Mouse (Mus musculus) A20 (cell line): ENCODE data around the gene Hoxb3.

Experiments
- DNase-seq: peaks from one replicate; pipeline ENCODE4 v3.0.0-alpha.2; 2011; ENCODE audit warnings: low read depth, low spot score

The Hoxb3 gene

DNA sequence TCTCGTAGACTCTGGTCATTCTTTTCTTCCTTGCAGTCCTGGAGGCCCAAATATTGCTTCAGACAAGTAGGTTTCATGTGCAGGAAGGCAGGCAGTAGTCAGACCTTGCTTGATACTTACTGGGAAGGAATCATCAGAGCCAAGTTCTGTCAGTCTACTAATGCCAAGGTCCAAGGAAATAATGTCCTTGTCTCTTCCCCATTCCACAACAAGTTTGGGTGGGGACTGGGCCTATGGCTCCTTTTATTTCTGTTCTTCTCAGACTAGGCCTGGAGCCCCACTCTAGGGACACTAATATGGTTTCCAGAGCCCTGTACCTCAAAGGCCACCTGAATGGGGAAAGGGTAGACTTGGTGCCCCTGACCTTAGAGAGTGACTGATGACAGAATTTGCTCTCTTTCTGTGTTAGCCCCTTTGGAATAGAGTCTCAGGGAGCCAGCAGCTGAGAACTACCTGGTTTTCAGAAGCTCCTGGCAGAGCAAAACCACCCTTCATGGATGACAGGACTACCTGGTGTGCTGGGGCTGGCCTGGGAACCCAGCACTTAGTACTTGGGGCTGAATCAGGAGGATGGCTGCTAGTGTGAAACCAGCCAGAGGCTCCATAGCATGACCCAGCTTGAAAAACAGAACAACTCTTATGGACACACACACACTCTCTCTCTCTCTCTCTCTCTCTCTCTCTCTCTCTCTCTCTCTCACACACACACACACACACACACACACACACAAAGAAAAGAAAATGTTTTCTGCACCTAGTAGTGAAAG is 34.5 kb upstream of the Hoxb3 start:
- DNase-seq: peak; percentile 37

DNA sequence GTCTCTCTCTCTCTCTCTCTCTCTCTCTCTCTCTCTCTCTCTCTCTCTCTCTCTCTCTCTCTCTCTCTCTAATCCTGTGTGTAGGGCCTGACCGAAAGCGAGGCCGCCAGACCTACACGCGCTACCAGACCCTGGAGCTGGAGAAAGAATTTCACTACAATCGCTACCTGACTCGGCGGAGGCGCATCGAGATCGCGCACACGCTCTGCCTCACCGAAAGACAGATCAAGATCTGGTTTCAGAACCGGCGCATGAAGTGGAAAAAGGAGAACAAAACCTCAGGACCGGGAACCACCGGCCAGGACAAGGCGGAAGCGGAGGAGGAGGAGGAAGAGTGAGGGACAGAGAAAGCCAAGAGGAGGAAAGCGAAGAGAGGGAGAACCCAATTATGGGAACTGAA is 33.8 kb upstream of the Hoxb3 start:
- DNase-seq: no peak

DNA sequence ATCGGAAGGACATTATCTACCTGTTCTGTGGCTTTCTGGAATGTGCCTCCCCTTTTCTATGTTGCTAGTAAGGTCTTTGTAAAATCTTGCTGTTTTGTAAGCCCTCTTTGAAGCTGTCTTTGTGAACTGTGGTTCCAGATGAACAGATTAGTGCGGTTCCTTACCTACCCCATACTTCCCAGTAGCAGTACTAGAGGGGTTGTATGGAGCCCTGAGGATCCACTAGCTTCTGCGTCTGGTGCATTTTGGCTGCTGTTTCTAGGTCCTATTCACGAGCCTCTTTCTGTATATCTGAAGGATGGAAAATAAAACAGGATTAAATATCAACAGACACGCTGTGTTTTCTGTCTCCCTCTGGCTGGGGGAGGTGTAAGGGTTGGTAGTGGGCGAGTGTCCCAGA is 33.3 kb upstream of the Hoxb3 start:
- DNase-seq: peak; percentile 74

DNA sequence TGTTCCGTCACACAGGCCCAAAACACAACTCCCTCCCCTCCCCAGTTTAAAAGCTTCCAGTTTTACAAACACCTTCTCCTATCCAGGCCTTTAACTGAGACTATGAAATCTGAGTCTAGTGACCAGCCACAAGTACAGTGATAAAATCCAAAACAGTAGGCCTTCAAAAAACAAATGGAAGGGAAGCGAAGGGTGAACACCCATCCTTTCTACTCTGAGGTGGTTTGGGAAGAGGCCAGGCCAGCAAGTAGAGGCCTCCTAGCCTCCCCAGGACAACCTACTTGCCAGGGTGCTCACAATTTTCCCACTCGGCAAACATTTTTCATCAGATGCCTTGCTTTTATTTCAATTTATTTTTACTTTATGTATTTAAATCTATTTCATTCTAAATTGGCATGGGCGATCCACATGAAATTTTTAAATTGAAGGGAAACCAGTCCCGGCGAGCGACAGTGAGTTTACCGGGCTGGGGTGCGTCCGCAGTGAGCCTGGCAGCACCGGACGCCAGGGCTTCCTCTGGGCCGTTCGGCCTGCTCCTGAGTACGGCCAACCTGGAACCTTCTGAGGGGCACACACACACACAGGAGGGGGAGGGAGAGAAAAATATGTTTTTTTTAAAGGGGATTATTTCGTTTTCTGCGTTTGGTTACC is 32.3 kb upstream of the Hoxb3 start:
- DNase-seq: peak; percentile 73

DNA sequence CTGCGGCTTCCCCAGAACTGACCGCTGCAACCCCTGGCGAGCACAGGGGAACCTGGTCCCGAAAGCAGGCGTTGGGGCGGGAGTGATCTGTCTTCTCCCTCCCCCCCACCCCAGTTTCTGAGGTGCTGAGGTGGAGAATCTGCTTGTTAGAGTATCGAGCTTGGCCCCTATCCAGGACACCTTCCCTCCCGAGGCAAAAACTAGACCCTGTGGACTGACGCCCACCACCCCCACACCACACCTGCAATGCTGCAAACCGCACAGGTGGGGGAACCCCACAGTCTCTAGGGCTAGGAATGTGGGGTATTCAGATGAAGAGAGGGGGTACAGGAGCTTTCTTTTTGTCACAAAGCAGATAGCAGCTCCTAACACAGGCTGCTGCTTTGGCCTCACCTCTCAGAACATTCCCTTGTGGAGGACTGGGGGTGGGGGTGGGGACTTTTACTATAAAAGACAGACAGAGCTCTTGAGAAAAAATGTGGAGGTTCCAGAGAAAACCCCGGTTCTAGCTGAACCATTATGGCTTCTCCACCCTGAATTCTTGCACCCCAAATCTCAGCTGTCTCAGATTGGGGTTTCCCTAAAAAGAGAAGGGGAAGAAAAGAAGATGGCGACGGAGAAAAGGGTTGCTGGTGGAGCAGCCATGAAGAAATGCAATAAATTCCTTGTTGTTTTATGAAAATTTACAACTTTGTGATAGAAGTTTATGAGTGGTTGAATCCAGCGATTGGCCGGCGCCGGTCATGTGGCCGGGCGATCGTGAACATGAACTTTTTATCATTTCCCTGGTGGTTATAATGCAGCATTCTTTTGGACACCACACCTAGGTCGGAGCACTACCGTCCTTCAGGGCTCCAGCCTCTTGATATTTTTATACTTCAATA is 31.2 kb upstream of the Hoxb3 start, which contains the start of gene Hoxb6:
Gene Hoxb6 (plus strand): TSS at position 796 of the 884 bp plus-strand sequence.
- peak; percentile 88 for DNase-seq

DNA sequence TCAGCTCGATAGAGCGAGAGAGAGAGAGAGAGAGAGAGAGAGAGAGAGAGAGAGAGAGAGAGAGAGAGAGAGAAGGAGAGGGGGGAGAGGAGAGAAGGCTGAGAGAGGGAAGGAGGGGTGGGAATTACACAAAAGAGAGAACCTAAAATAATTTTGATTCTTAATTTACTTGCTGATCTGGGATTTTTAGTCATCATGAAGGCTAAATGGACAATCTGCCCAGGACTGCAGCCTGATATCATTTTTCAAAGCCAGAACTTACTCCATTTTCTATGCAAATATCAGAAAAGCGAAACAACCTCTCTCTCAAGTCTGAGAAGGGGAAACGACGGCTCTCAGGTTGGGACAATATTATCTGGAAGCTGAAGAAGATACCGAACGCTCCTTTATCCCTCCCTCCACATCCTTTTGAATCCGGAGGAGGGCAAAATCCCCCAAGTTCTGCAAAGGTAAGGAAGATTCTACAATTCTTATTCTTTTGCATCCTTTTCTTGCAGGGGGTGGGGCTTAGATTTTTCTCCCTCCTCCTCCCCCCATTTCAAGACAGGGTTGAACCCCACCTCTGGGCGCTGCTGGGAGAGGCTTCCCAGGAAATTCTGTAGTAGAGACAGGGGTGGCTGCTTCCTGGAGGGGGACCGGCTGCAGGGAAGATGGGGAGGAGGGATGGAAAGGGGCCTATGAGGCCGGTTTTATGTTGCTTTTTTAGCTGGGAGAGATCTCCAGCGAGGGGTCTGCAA is 30.4 kb upstream of the Hoxb3 start:
- peak; percentile 87 for DNase-seq

DNA sequence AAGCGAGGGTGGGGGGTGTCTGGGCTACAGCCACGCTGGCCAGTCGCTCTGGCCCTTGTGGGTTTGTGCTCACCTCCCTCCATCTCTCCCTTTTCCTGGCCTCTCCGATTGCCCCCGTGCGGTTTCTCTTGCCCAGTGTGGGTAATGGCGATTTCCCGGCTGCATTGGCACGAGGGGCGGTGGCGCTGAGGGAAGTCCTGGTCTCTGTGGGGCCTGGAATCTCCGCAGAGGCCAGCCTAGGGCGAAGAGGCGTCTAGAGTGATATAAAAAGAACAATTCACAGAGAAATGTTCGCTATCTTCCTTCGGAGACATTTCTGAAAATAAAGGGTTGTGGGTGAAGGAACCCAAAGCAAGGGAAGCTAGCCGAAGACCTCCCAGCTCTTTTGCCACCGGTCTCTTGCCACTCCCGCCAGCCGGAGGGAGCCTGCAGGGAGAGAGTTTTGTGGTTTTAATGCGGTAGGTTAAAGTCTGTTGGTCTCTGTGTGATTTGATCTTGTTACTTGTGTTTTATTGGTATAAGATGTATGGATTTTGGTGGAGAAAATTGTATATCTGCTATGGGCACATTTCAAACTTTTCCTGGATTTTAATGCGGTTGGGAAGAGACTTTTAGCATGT is 29.7 kb upstream of the Hoxb3 start:
- peak; percentile 67 for DNase-seq

DNA sequence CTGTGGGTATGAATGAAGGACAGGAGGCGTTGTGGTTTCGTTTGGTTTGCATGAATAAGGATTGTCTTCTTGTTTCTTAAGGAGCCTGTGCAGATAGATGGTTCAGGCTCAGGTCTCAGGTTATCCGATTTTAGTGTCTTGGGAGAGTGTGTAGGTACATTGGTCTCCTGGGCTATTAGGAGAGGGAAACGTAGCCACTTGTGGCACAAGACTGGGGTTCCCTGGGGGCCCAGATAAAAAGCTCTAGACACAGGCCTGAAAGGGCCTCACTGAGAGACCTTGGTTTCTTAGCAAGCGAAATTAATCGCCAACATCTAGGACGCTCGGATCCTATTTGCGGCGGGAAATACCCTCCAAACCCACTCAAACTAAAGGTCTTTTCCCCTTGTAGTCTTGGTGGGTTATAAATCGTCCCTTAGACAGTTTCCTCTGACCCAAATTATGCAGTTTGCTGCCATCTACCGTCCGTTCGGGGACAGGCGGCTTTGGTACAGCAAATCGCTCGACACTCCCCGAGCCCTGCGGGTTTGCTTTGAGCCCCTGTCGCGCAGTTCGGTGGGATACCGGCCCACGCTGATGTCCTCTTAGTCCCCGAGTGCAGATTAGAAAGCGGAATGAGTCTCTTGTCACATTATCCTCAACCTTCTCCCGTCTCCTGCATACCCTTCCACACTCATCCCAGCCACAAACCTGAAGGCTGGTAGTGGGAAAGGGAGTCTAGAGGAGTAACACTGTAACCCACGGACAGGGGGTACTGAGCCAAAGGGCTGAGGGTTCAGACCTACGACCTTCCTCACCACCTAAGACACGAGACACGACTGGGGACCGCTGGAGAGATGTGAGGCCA is 28.7 kb upstream of the Hoxb3 start:
- peak; percentile 91 for DNase-seq

DNA sequence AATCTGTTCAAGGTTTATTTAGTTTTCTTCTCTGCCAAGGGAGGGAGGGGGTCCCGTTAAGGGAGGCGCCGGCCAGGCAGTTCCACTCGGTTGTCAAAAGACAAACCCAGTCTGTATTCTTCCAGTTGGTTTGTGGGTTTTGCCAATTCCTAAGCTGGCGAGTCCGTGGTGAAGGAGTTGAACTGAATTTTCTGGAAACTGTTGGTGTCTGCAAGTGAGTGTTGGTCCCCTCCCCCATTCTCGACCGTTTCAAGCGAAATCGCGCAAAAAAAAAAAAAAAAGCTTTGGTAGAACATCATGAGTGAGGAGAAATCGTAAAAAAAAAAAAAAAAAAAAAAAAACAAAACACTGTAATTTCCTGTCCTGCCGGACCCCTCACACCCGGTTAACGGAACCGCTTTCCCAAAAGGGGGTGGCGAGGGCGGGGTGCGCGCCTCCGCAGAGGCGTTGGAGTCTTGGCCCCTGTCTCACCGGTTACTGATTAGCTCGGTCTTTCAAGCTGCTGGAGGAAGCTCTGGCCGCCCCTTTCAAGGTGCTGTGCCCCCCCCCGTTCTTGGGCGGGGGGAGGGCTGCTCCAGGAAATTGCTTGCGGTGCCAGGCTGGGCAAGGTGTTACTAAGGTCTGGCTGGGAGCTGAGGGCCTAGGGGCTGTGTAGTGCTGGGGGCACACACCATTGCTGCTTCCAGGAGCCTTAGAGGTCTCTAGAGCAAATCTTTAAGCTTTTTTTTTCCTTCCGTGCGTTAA is 27.9 kb upstream of the Hoxb3 start:
- DNase-seq: no peak

DNA sequence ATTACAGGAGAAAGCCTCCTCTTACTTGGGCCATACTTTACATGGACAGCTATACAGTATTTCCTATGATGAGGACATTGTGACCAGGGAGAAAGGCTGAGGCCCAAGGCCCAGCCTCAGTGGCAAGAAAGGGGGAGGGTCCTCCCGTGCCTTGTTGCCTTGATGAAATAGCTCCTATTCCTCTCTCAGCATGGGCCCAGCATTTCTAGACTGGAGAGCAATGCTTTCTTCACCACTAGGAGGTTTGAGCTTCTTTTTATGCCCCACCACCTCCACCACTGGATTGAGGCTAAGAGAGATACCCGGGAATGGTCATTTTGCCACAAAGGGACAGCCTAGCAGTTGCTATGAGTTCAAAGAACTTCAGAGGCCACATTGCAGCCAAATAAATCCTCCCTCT is 26.1 kb upstream of the Hoxb3 start:
- no peak for DNase-seq

DNA sequence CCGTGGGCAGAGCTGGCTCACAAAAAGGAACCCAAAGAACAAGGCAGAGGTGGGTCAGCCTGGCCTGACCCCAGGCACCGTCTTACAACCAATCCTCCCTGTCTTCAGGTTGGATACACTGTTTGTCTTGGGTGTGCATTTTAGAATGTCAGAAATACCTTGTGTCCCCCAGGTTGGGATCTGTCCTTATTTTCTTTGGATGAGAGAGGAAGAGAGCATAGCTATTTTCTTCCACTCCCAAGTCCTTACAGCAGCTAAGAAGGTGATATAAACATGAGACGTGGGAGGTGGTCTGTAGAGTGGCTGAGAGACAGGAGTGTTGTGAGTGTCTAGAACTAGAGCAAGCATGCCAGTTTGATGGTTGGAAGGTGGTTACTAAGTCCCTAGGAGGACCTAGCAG is 25.7 kb upstream of the Hoxb3 start:
- DNase-seq: no peak

DNA sequence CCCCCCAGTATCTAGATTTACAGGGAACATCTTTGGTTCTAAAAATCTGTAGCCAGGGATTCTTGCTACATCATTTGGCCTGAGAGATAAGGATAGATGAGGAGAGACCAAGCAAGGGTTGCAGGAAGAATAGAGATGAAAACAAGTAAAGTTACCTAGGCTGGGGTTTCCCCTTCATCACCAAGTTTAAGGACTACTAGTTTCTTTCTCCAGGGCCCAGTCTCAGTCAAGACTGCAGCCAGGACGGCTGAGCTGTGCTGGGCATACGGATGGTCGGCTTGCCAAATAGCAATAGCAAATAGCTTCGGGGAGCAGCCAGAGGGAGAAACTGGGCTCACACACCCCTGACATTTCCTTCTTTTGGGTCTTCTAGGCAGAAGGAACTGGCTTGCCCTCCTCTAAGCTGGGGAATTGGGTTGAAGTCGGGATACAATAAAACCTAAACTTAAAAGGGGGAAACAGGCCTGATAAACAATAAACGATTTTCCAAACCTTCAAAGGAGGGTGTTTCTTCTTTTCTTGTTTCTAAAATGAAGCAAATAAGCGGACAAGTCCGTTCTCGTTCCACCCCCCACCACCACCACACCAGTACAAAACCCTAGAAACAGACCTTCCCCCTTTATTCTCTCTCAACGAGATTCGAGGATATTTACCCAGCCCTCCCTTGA is 25.0 kb upstream of the Hoxb3 start:
- DNase-seq: no peak

DNA sequence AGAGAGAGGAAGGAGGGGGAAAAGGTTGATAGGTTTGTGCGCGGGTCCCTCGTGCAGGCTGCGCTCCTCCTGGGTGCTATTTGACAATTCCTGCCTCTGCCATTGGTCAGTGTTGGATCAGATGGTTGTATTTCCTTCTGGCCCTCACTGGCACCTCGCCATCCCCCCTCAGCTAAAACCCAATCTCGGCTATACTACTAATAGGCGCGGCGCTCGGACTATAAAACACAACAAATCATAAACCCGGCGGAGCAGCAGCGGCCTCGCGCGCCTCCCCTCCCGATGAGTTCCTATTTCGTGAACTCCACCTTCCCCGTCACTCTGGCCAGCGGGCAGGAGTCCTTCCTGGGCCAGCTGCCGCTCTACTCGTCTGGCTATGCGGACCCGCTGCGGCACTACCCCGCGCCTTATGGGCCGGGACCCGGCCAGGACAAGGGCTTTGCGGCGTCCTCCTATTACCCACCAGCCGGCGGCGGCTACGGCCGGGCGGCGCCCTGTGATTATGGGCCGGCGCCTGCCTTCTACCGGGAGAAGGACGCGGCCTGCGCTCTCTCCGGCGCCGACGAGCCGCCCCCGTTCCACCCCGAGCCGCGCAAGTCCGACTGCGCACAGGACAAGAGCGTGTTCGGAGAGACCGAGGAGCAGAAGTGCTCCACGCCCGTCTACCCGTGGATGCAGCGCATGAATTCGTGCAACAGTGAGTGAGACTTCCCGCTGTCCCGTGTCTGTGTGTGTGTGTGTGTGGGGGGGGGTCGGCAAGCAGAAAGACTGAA is 24.0 kb upstream of the Hoxb3 start:
- DNase-seq: no peak

DNA sequence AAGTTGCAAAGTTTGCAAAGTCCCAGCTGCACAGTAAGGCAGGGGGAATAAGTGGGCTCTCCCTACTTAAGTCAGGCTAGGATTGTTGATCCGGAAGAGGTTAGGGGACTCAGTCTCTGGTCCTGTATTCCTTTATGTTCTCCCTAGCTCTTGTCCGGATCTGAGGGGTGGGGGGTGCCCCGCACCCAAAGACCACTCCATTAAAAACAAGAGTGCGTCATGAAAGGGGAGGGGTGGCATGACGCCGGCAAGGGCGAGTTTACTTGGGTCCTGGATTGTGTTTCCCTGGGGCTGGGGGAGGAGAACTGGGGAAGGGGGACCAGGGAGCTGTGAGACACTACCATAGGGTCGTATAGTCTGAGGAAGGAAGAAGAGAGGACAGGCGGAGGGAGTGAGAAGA is 23.3 kb upstream of the Hoxb3 start:
- DNase-seq: no peak

DNA sequence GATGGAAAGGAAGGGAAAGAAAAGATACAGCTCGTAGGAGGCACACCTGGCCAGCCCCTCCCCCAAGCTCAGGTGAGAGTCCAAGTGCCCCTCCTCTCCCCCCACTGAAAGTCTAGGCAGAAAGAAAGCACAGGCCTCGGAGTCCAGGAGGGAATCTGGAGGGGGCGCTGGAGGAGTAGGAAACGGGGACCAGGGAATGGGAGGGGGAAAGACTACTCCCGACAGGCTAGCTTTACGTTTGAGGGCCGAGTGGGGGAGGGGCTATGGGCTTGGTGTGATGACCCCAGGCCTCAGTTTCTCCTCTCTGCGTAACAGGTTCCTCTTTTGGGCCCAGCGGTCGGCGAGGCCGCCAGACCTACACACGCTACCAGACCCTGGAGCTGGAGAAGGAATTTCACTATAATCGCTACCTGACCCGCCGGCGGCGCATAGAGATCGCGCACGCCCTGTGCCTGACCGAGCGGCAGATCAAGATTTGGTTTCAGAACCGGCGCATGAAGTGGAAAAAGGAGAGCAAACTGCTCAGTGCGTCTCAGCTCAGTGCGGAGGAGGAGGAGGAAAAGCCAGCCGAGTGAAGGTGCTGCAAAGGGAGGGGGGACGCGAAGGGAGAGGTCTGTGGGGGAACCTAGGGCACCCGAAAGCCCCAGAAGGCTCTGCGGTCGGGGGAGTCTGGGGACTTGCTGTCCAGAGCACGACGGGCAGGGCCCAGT is 22.6 kb upstream of the Hoxb3 start:
- no peak for DNase-seq

DNA sequence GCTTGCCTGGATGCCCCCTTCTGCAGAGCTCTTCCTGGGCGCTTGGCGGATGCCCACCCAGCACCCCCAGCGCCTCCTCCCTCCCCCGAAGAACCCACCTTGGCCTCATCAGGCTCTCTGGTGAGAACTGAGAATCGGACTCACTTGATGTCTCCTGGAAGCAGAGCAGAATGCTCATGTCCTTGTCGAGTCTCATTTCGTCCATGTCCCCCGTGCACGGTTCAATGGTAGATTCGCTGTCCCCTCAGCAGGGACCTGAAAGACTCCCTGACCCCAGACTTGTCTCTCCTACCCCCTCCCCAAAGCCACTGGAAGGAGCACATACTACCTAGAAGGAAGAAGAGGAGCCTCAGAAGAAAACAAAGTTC is 22.1 kb upstream of the Hoxb3 start:
- DNase-seq: no peak

DNA sequence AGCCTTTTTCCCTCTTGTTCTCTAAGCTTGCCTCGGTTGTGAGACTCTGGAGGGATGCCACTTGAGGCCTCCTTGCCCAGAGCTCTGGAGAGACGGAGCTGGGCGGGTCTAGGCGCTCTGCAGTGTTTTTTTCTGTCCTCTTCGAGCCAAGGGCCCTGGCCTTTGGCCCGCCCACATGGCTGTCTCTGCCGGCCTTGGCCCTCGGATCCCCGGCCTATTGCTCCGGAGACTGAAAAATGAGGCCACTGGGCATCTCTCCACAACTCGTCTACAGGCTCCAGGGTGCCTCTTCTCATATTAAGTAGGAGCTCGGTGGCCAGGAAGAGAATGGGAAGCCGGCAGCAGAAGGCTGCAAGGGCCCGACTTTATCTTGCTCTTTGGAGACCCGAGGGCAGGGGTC is 21.3 kb upstream of the Hoxb3 start:
- DNase-seq: no peak
